Mouse (Mus musculus): ENCODE measurements around the gene Igfbp2. TPM values are rescaled to one million over a fixed set of nuclear protein-coding genes. Genes with fewer than 3 reads are reported as not detected.

The Igfbp2 gene
- polyA plus RNA-seq, 1 experiment: 222 TPM

DNA sequence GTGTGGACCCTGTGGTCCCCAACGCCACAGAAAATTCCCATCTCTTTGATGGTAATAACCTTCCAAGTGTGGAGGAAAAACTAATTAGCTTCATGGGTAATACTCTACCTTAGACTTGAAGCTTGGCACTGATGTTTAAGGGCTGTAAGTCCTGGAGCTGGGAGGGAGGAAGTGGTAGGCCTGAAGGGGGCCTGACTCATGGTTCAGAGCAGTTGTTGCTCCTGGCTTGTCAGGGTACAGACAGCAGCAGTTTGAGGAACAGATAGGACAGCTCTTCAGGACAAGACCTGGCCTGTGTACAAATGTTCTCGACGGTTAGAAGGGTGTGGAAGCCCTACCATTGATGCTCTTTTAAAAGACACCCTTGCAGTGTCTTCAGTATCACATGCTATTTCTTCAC, 8.7 kb upstream of the Igfbp2 start:
- Histone ChIP-seq H3ac (ENCODE audit: control insufficient read depth, insufficient read length, low read depth) (no peak overlapping the region), H3K4me3 (ENCODE audit: insufficient read depth, poor library complexity, severe bottlenecking) (no peak overlapping the region)
- TF ChIP-seq MYOD1 (IDR thresholded peaks at IDR 0.05; ENCODE audit: control insufficient read depth, insufficient read length, low read depth) (peak; percentile 18), MYOG (IDR thresholded peaks at IDR 0.05; ENCODE audit: control insufficient read depth, extremely low read depth, insufficient read length) (no peak), FOSL1 (IDR thresholded peaks at IDR 0.05; ENCODE audit: insufficient read depth, low read length, poor library complexity, severe bottlenecking) (no peak)

DNA sequence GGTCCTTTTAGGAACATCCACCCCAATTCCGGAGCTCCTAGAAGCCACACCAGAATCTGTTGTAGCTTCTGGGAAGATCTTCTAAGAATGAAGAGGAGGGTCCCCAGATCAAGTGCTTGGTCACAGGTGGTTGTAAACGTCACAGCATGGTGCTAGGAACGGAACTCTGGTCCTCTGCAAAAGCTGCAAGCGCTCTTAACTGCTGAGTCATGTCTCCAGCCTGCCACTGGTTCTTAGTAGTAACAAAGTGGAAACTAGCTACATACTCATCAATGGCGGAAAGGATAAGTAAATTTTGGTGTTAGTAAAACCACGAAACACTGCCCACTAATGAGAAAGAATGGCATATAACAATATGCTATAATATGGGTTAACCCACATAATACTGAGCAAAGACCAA, 4.3 kb upstream of the Igfbp2 start:
- Histone ChIP-seq H3K4me3 (ENCODE audit: insufficient read depth, poor library complexity, severe bottlenecking) (no peak overlapping the region), H3K79me3 (ENCODE audit: low read depth) (peaks cover under 1% of the 10 kb centered on the region), H3K27me3 (ENCODE audit: control insufficient read depth, insufficient read depth, insufficient read length) (no peaks in the 10 kb centered on the region), H3ac (ENCODE audit: control insufficient read depth, insufficient read length, low read depth) (no peak overlapping the region), H3K79me2 (ENCODE audit: control insufficient read depth, insufficient read depth) (peaks cover 3% of the 10 kb centered on the region), H3K36me3 (ENCODE audit: control insufficient read depth, insufficient read depth) (no peaks in the 10 kb centered on the region)
- TF ChIP-seq CTCF (IDR thresholded peaks at IDR 0.05; ENCODE audit: control insufficient read depth, insufficient read depth, insufficient read length) (no peak), USF1 (IDR thresholded peaks at IDR 0.05; ENCODE audit: low read depth) (no peak), CEBPB (IDR thresholded peaks at IDR 0.05; ENCODE audit: low read depth) (no peak), MYOD1 (IDR thresholded peaks at IDR 0.05; ENCODE audit: control insufficient read depth, insufficient read length, low read depth) (no peak), MAX (IDR thresholded peaks at IDR 0.05) (no peak), MYOG (IDR thresholded peaks at IDR 0.05; ENCODE audit: control insufficient read depth, extremely low read depth, insufficient read length) (no peak), FOSL1 (IDR thresholded peaks at IDR 0.05; ENCODE audit: insufficient read depth, low read length, poor library complexity, severe bottlenecking) (no peak)

More for the DNA sequence above, 8.7 kb upstream of the Igfbp2 start:
- no peaks in the 10 kb centered on the region for H3K27me3 ChIP-seq (ENCODE audit: control insufficient read depth, insufficient read depth, insufficient read length)
- H3K79me2 ChIP-seq (ENCODE audit: control insufficient read depth, insufficient read depth): no peaks in the 10 kb centered on the region
- H3K79me3 ChIP-seq (ENCODE audit: low read depth): no peaks in the 10 kb centered on the region
- no peaks in the 10 kb centered on the region for H3K36me3 ChIP-seq (ENCODE audit: control insufficient read depth, insufficient read depth)

DNA sequence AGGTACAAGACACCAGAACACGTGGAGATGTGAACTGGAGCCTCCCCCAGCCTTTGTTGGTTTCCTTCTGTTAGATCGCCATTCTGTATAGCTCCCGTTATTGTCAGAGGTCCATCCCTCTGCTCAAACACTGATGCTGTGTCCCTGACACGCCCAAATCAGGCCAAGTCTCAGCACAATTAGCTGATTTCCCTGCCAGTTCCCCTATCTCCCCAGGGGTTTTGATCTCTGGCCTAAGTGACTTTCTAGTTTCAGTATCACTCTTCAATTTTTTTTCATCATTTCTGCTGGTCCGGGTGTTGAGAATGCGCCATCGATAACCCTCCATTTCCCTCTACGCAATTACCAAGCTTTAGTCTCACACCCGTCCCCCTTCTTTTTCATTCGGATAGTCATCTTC, 1.4 kb upstream of the Igfbp2 start:
- Histone ChIP-seq H3ac (ENCODE audit: control insufficient read depth, insufficient read length, low read depth) (no peak overlapping the region), H3K36me3 (ENCODE audit: control insufficient read depth, insufficient read depth) (no peaks in the 10 kb centered on the region), H3K79me3 (ENCODE audit: low read depth) (peaks cover 2% of the 10 kb centered on the region), H3K4me3 (ENCODE audit: insufficient read depth, poor library complexity, severe bottlenecking) (no peak overlapping the region), H3K79me2 (ENCODE audit: control insufficient read depth, insufficient read depth) (peaks cover 30% of the 10 kb centered on the region), H3K27me3 (ENCODE audit: control insufficient read depth, insufficient read depth, insufficient read length) (no peaks in the 10 kb centered on the region)
- TF ChIP-seq CEBPB (IDR thresholded peaks at IDR 0.05; ENCODE audit: low read depth) (no peak), FOSL1 (IDR thresholded peaks at IDR 0.05; ENCODE audit: insufficient read depth, low read length, poor library complexity, severe bottlenecking) (no peak), MYOD1 (IDR thresholded peaks at IDR 0.05; ENCODE audit: control insufficient read depth, insufficient read length, low read depth) (no peak), USF1 (IDR thresholded peaks at IDR 0.05; ENCODE audit: low read depth) (no peak), MAX (IDR thresholded peaks at IDR 0.05) (no peak), CTCF (IDR thresholded peaks at IDR 0.05; ENCODE audit: control insufficient read depth, insufficient read depth, insufficient read length) (no peak), MYOG (IDR thresholded peaks at IDR 0.05; ENCODE audit: control insufficient read depth, extremely low read depth, insufficient read length) (no peak)

DNA sequence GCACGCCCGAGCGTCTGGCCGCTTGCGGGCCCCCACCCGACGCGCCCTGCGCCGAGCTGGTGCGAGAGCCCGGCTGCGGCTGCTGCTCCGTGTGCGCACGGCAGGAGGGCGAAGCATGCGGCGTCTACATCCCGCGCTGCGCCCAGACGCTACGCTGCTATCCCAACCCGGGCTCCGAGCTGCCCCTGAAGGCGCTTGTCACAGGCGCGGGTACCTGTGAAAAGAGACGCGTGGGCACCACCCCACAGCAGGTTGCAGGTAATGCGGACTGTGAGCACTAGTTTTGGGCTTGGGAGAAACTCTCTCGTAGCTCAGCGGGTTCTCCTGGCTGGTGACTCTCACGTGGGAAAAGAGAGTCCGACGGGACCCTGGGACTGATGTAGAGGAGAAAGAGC, 401 bp downstream of the Igfbp2 start:
- no peaks in the 10 kb centered on the region for H3K27me3 ChIP-seq (ENCODE audit: control insufficient read depth, insufficient read depth, insufficient read length)
- peaks cover 2% of the 10 kb centered on the region for H3K79me3 ChIP-seq (ENCODE audit: low read depth)
- peak overlapping the region; percentile 82 for H3ac ChIP-seq (ENCODE audit: control insufficient read depth, insufficient read length, low read depth)
- no peaks in the 10 kb centered on the region for H3K36me3 ChIP-seq (ENCODE audit: control insufficient read depth, insufficient read depth)
- TF ChIP-seq CEBPB (IDR thresholded peaks at IDR 0.05; ENCODE audit: low read depth) (no peak), MAX (IDR thresholded peaks at IDR 0.05) (no peak), CTCF (IDR thresholded peaks at IDR 0.05; ENCODE audit: control insufficient read depth, insufficient read depth, insufficient read length) (no peak), MYOG (IDR thresholded peaks at IDR 0.05; ENCODE audit: control insufficient read depth, extremely low read depth, insufficient read length) (no peak), MYOD1 (IDR thresholded peaks at IDR 0.05; ENCODE audit: control insufficient read depth, insufficient read length, low read depth) (no peak), FOSL1 (IDR thresholded peaks at IDR 0.05; ENCODE audit: insufficient read depth, low read length, poor library complexity, severe bottlenecking) (no peak), USF1 (IDR thresholded peaks at IDR 0.05; ENCODE audit: low read depth) (no peak)
- H3K79me2 ChIP-seq (ENCODE audit: control insufficient read depth, insufficient read depth): peaks cover 35% of the 10 kb centered on the region
- peak overlapping the region; percentile 39 for H3K4me3 ChIP-seq (ENCODE audit: insufficient read depth, poor library complexity, severe bottlenecking)

DNA sequence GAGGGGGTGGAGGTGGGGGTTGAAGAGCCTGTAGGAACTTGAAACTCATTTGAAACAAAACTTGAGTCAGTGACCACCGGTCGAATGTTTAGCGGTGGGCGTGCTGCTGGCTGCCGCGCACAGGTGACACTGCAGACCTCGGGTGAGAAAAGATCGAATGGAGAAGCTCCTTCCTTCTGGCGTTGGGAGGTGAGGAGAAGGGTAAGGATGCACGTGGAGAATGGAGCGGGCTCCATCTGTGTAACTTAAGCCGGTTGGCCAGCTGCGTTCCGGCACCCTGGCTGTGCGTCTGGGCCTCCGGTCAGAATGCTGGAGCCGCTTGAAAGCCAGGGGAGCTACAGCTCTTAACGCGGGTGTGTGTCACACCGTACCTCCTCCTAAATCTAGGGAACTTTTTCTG, 983 bp downstream of the Igfbp2 start:
- H3K79me2 ChIP-seq (ENCODE audit: control insufficient read depth, insufficient read depth): peaks cover 35% of the 10 kb centered on the region
- no peaks in the 10 kb centered on the region for H3K27me3 ChIP-seq (ENCODE audit: control insufficient read depth, insufficient read depth, insufficient read length)
- H3K36me3 ChIP-seq (ENCODE audit: control insufficient read depth, insufficient read depth): no peaks in the 10 kb centered on the region
- TF ChIP-seq FOSL1 (IDR thresholded peaks at IDR 0.05; ENCODE audit: insufficient read depth, low read length, poor library complexity, severe bottlenecking): no peak
- no peak for TF ChIP-seq USF1 (IDR thresholded peaks at IDR 0.05; ENCODE audit: low read depth)
- TF ChIP-seq CEBPB (IDR thresholded peaks at IDR 0.05; ENCODE audit: low read depth): no peak
- peaks cover 2% of the 10 kb centered on the region for H3K79me3 ChIP-seq (ENCODE audit: low read depth)
- peak overlapping the region; percentile 39 for H3K4me3 ChIP-seq (ENCODE audit: insufficient read depth, poor library complexity, severe bottlenecking)
- peak overlapping the region; percentile 82 for H3ac ChIP-seq (ENCODE audit: control insufficient read depth, insufficient read length, low read depth)

DNA sequence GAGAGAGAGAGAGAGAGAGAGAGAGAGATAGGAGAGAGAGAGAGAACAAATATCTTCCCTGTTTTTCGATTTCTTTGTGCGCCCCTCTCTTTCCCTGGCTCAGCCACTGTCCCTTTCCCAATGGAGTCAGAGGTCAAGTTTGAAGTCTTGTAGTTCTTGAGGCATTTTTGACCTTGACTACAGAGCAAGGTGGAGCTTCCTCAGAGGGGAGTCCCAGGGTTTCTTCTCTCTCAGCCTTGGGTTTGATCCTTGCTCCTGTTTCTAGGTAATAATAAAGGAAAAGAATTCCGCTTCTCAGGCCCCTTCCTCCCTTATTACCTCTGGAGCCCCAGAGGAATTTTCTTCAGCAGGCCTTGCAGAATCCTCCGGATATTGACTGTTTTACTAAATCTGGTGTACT, 1.6 kb downstream of the Igfbp2 start:
- Histone ChIP-seq H3K4me3 (ENCODE audit: insufficient read depth, poor library complexity, severe bottlenecking) (peak overlapping the region; percentile 39), H3K79me2 (ENCODE audit: control insufficient read depth, insufficient read depth) (peaks cover 35% of the 10 kb centered on the region), H3K79me3 (ENCODE audit: low read depth) (peaks cover 2% of the 10 kb centered on the region), H3ac (ENCODE audit: control insufficient read depth, insufficient read length, low read depth) (peak overlapping the region; percentile 26), H3K27me3 (ENCODE audit: control insufficient read depth, insufficient read depth, insufficient read length) (no peaks in the 10 kb centered on the region), H3K36me3 (ENCODE audit: control insufficient read depth, insufficient read depth) (peaks cover 2% of the 10 kb centered on the region)
- no peak for TF ChIP-seq MAX (IDR thresholded peaks at IDR 0.05)
- TF ChIP-seq CEBPB (IDR thresholded peaks at IDR 0.05; ENCODE audit: low read depth): no peak
- TF ChIP-seq MYOG (IDR thresholded peaks at IDR 0.05; ENCODE audit: control insufficient read depth, extremely low read depth, insufficient read length): no peak
- no peak for TF ChIP-seq FOSL1 (IDR thresholded peaks at IDR 0.05; ENCODE audit: insufficient read depth, low read length, poor library complexity, severe bottlenecking)
- TF ChIP-seq CTCF (IDR thresholded peaks at IDR 0.05; ENCODE audit: control insufficient read depth, insufficient read depth, insufficient read length): no peak
- TF ChIP-seq MYOD1 (IDR thresholded peaks at IDR 0.05; ENCODE audit: control insufficient read depth, insufficient read length, low read depth): no peak
- no peak for TF ChIP-seq USF1 (IDR thresholded peaks at IDR 0.05; ENCODE audit: low read depth)

Data from C2C12 (cell line).